Mouse (Mus musculus) adrenal gland, postnatal 4 days (tissue): ENCODE measurements around the gene Nfkbib. TPM values are rescaled to one million over a fixed set of nuclear protein-coding genes. Genes with fewer than 3 reads are reported as not detected.

Source experiments
- DNase-seq, 2 experiments: peaks; one replicate each; pipeline ENCODE4 v3.0.0; 2021 to 2022; ENCODE audit warnings: low spot score in 2 of 2, mixed read lengths in 2 of 2
- total RNA-seq, 2 experiments: library from RNA; stranded (reverse); gene quantifications; 2 replicates each; pipeline ENCODE4 v1.2.3; 2021

Gene Nfkbib
- total RNA-seq, 2 experiments from 2014 or later: 24.6 to 27.3 TPM

- no peak for DNase-seq
Observed at GRCm38 (mm10) chr7:28771867-28772266, 4.6 kb upstream of the Nfkbib start.

GRCm38 (mm10) chr7:28770309-28770708 is 3.0 kb upstream of the Nfkbib start:
- no peak for DNase-seq

- no peak for DNase-seq
Observed at GRCm38 (mm10) chr7:28769414-28769958, 2.2 kb upstream of the Nfkbib start.

- no peak for DNase-seq
Observed at GRCm38 (mm10) chr7:28766910-28767309, 402 bp downstream of the Nfkbib start.

- peak; percentile 80 to 95 for DNase-seq
Observed at GRCm38 (mm10) chr7:28766173-28766879, 986 bp downstream of the Nfkbib start, which contains the start of gene Sirt2. Gene Sirt2 (plus strand): TSS chr7:28766735.

GRCm38 (mm10) chr7:28765211-28765610 is 2.1 kb downstream of the Nfkbib start:
- no peak for DNase-seq

GRCm38 (mm10) chr7:28761907-28762306 is 5.4 kb downstream of the Nfkbib start:
- no peak for DNase-seq

GRCm38 (mm10) chr7:28758623-28759022 is 8.7 kb downstream of the Nfkbib start:
- DNase-seq: no peak

- no peak for DNase-seq
Observed at GRCm38 (mm10) chr7:28756079-28756478, 11.2 kb downstream of the Nfkbib start, which contains the start of gene Ccer2. Gene Ccer2 (plus strand): TSS chr7:28756174.

- no peak for DNase-seq
Observed at GRCm38 (mm10) chr7:28749935-28750334, 17.4 kb downstream of the Nfkbib start.

GRCm38 (mm10) chr7:28741709-28742438 is 25.4 kb downstream of the Nfkbib start, which contains the start of the genes Mrps12 and Sars2:
Gene Mrps12 (minus strand): TSS chr7:28741820.
Gene Sars2 (plus strand): TSS chr7:28741992.
- peak; percentile 84 to 86 for DNase-seq

GRCm38 (mm10) chr7:28741368-28741708 is 26.0 kb downstream of the Nfkbib start:
- DNase-seq: no peak

- no peak for DNase-seq
Observed at GRCm38 (mm10) chr7:28740949-28741348, 26.4 kb downstream of the Nfkbib start.

- no peak for DNase-seq
Observed at GRCm38 (mm10) chr7:28739829-28740228, 27.5 kb downstream of the Nfkbib start.

GRCm38 (mm10) chr7:28735701-28736100 is 31.6 kb downstream of the Nfkbib start:
- no peak for DNase-seq

GRCm38 (mm10) chr7:28733211-28733610 is 34.1 kb downstream of the Nfkbib start:
- DNase-seq: no peak

GRCm38 (mm10) chr7:28732341-28733142 is 34.8 kb downstream of the Nfkbib start:
- DNase-seq: peak in 1 of 2 experiments; percentile 66

GRCm38 (mm10) chr7:28727649-28728340 is 39.5 kb downstream of the Nfkbib start:
- DNase-seq: no peak

GRCm38 (mm10) chr7:28726600-28726999 is 40.7 kb downstream of the Nfkbib start:
- peak; percentile 65 to 70 for DNase-seq

GRCm38 (mm10) chr7:28724613-28725012 is 42.7 kb downstream of the Nfkbib start:
- DNase-seq: no peak

- DNase-seq: no peak
Observed at GRCm38 (mm10) chr7:28722079-28722478, 45.2 kb downstream of the Nfkbib start.
